9 mouse cellular contexts compared by ENCODE assay signal in genomic region chr1:34510575-34510981, GRCm38 (mm10). TPM values are rescaled to one million over a fixed set of nuclear protein-coding genes. Genes with fewer than 3 reads are reported as not detected.
DNase-seq lines count a peak whose midpoint lies in the region; ATAC-seq and TF ChIP-seq lines count a peak whose summit lies in the region.
"Had no signal": no experiment of that assay in that cellular context is flagged by ENCODE, and none has a peak within 500 bp of the region (broad histone marks: within the 10 kb centered on the region; RNA-seq: fewer than 3 reads in every experiment).

No protein-coding gene starts in this region.

- no peak overlapping the region for H3K27ac ChIP-seq in kidney, postnatal 0 days
- H3K27ac ChIP-seq in limb, embryonic 13.5 days, result no peak overlapping the region

- no peaks in the 10 kb centered on the region for H3K4me1 ChIP-seq in kidney, postnatal 0 days (replicated peaks; ENCODE audit: insufficient read depth, low read length)
- H3K4me1 ChIP-seq in limb, embryonic 13.5 days, result peaks cover 4% of the 10 kb centered on the region

- 0 out of 2 replicates have a peak, but pooled peaks have one; percentile 42 for ATAC-seq in kidney, postnatal 0 days (replicated peaks; ENCODE audit: low FRiP score, low read depth)
- peak; percentile 62; the same call in 1 of the 2 replicates for ATAC-seq in limb, embryonic 13.5 days (ENCODE audit: low FRiP score, low read depth)

- H3K9ac ChIP-seq in kidney, postnatal 0 days (ENCODE audit: low read depth, low read length), result no peak overlapping the region
- peak overlapping the region; percentile 40; the same call in 1 of the 2 replicates for H3K9ac ChIP-seq in limb, embryonic 13.5 days

- H3K4me2 ChIP-seq in kidney, postnatal 0 days (ENCODE audit: low read length), result peak overlapping the region; percentile 37
- peak overlapping the region; percentile 52 for H3K4me2 ChIP-seq in limb, embryonic 13.5 days (replicated peaks)

- no peak overlapping the region for H3K4me3 ChIP-seq in kidney, postnatal 0 days (replicated peaks; ENCODE audit: low read depth, low read length)
- peak overlapping the region; percentile 10 for H3K4me3 ChIP-seq in limb, embryonic 13.5 days

- TF ChIP-seq CTCF in kidney, postnatal 0 days (IDR thresholded peaks at IDR 0.05; ENCODE audit: low read depth), result no peak

- no peaks in the 10 kb centered on the region for H3K9me3 ChIP-seq in kidney, postnatal 0 days (replicated peaks; ENCODE audit: low read length)
- H3K9me3 ChIP-seq in limb, embryonic 13.5 days, result no peaks in the 10 kb centered on the region

- DNase-seq in kidney, postnatal 0 days (ENCODE audit: low spot score), result peak; percentile 3
- no peak for DNase-seq in kidney, adult 18-20 months
- DNase-seq in embryo, embryonic 9.5 days (ENCODE audit: extremely low spot score), result peak; percentile 13
- DNase-seq in naive thymus-derived CD4-positive, alpha-beta T cell, adult 2 months (ENCODE audit: low read depth), result peak; percentile 77
- DNase-seq in ovary, adult 18-20 months (ENCODE audit: low spot score), result no peak
- no peak for DNase-seq in frontal cortex, postnatal 25 days (ENCODE audit: low spot score in 2 of 2)
- no peak for DNase-seq in ovary, postnatal 10 days (ENCODE audit: low spot score)

- H3K36me3 ChIP-seq in kidney, postnatal 0 days (ENCODE audit: insufficient read depth, low read length), result no peaks in the 10 kb centered on the region
- no peaks in the 10 kb centered on the region for H3K36me3 ChIP-seq in limb, embryonic 13.5 days

- H3K27me3 ChIP-seq in kidney, postnatal 0 days (ENCODE audit: insufficient read depth, low read length), result no peaks in the 10 kb centered on the region
- H3K27me3 ChIP-seq in limb, embryonic 13.5 days, result no peaks in the 10 kb centered on the region

- WGBS in kidney, postnatal 0 days, result 3% methylated on average over 7 of the region's 7 CpGs
- WGBS in limb, embryonic 13.5 days, result 7% methylated on average over 7 of the region's 7 CpGs

RNA-seq across cellular contexts. Expression of gene Prss39, which starts 12.4 kb away (rescaled TPM):
- polyA plus RNA-seq in kidney, postnatal 0 days (2015; fragmentation: Nextera tagmentation; extraction: Ambion mirVana), result not detected in 2 replicates
- polyA plus RNA-seq in limb, embryonic 13.5 days (2015; fragmentation: Nextera tagmentation; extraction: Ambion mirVana), result not detected in 2 replicates
- polyA plus RNA-seq: neural tube, embryonic 14.5 days had no signal

RNA-seq across cellular contexts. Expression of gene Cfc1, which starts 24.9 kb away (rescaled TPM):
- 0.13 and 0.14 TPM in 2 replicates for polyA plus RNA-seq in kidney, postnatal 0 days (2015; fragmentation: Nextera tagmentation; extraction: Ambion mirVana)
- polyA plus RNA-seq in limb, embryonic 13.5 days (2015; fragmentation: Nextera tagmentation; extraction: Ambion mirVana), result 0.19 and 0.24 TPM in 2 replicates
- polyA plus RNA-seq: neural tube, embryonic 14.5 days had no signal

RNA-seq across cellular contexts. Expression of gene Prss40, which starts 50.2 kb away (rescaled TPM):
- polyA plus RNA-seq in kidney, postnatal 0 days (2015; fragmentation: Nextera tagmentation; extraction: Ambion mirVana), result not detected in 2 replicates
- polyA plus RNA-seq in limb, embryonic 13.5 days (2015; fragmentation: Nextera tagmentation; extraction: Ambion mirVana), result 0.11 TPM in 1 of 2 replicates, not detected in the other
- polyA plus RNA-seq: neural tube, embryonic 14.5 days had no signal

RNA-seq across cellular contexts. Expression of gene Ptpn18, which starts 51.0 kb away (rescaled TPM):
- 29.0 and 33.9 TPM in 2 replicates for polyA plus RNA-seq in kidney, postnatal 0 days (2015; fragmentation: Nextera tagmentation; extraction: Ambion mirVana)
- polyA plus RNA-seq in limb, embryonic 13.5 days (2015; fragmentation: Nextera tagmentation; extraction: Ambion mirVana), result 12.5 and 19.3 TPM in 2 replicates

Comparison
In these comparisons a context has a peak if more than half of its experiments do, and no peak if none do; other contexts are left out.
1. DNase-seq: peak in kidney, postnatal 0 days (single experiment), embryo, embryonic 9.5 days (single experiment) and naive thymus-derived CD4-positive, alpha-beta T cell, adult 2 months (single experiment); none in kidney, adult 18-20 months (single experiment), ovary, adult 18-20 months (single experiment), frontal cortex, postnatal 25 days (0 of 2) and ovary, postnatal 10 days (single experiment).